Mouse (Mus musculus) ES-E14 (cell line): ENCODE data around the gene Esrra.

ENCODE experiments used
- HCFC1 ChIP-seq: IDR thresholded peaks from 2 replicates; pipeline ENCODE4 v1.6.1; 2012; ENCODE audit warnings: low read length, inconsistent platforms, borderline replicate concordance; ENCODE audit not compliant: insufficient read depth
- MAFK ChIP-seq: IDR thresholded peaks from 2 replicates; pipeline ENCODE4 v1.6.1; 2014; ENCODE audit warnings: mild to moderate bottlenecking, low read depth, low read length, inconsistent platforms; ENCODE audit not compliant: insufficient read depth
- ZC3H11A ChIP-seq: IDR thresholded peaks from 2 replicates; pipeline ENCODE4 v1.6.1; 2012; ENCODE audit warnings: low read depth, mild to moderate bottlenecking, inconsistent platforms, low read length, borderline replicate concordance
- ZNF384 ChIP-seq: IDR thresholded peaks from 2 replicates; pipeline ENCODE4 v1.6.1; 2012; ENCODE audit warnings: low read depth, low read length, inconsistent platforms

- TF ChIP-seq ZC3H11A (no peak), ZNF384 (no peak), MAFK (no peak), HCFC1 (no peak)
These were observed 19.1 kb upstream of the Esrra start for GRCm38 (mm10) chr19:6940396-6941351.
